Mouse (Mus musculus): ENCODE results near the gene Dhx36. TPM values are rescaled to one million over a fixed set of nuclear protein-coding genes. Genes with fewer than 3 reads are reported as not detected.

Dhx36 gene
- polyA plus RNA-seq, 1 experiment: 0.19 TPM

DNA sequence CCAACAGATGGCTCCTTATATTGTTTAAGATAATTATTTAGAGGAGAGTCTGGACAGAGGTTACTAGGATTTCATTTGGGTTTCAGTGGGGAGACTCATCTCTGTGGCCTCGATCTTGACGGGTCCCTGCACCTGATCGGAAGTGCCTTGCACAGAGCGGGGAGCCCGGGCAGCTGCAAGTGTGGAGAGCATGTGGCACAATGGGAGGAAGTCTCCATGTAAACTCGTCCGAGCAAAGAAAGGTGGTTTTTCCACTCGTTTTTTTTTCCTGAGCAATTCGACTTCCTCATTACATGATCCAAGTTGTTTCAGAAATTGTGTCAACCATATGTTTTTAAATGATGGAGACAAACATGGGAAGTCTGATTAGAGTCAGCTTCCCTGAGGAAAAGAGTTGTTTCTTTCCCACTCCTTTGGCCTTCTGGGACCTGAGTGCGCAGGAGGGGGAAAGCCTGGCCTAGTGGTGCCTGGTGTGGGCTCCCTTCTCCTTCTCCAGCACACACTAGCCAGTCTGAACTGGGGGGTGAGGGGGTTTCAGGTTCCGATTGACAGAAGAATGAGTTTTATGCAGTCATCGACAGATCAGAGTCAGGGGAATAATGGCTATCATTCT lies 63.1 kb downstream of the Dhx36 start:
- Histone ChIP-seq H3K36me3 (ENCODE audit: control insufficient read depth) (no peaks in the 10 kb centered on the region), H3K27me3 (ENCODE audit: control insufficient read depth) (no peaks in the 10 kb centered on the region), H3K9me3 (ENCODE audit: control insufficient read depth, low read length) (no peaks in the 10 kb centered on the region), H3K4me1 (ENCODE audit: control insufficient read depth) (no peaks in the 10 kb centered on the region), H3K4me3 (replicated peaks) (no peak overlapping the region)
- TF ChIP-seq TAL1 (IDR thresholded peaks at IDR 0.05; ENCODE audit: low read length) (no peak), GATA1 (IDR thresholded peaks at IDR 0.05; ENCODE audit: low read length) (no peak)

DNA sequence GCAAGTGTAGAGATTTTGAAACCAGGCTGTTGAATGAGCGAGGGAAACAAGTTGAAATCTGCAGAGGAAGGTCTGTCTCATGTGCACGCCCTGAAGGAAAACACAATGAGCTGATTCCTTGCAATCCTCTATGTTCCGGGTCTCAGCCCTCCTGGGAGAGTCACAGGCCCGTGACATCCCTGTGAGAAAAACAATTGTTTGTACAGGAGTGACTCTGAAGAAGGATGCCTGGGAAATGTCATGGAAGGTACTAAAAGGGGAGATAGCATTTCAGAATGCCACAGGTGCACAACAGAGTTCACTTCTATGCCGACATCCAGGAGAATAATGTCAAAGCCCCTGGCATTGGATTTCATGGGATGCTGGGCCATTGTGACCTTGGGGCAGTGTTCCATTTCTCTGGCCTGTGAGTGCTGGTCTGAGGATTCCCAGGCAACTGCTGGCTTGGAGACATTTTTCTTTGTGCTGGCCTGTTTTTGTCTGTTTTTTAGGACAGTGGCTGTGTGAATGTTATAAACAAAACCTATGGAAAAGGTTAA lies 66.3 kb downstream of the Dhx36 start:
- Histone ChIP-seq H3K4me3 (replicated peaks) (no peak overlapping the region), H3K4me1 (ENCODE audit: control insufficient read depth) (no peaks in the 10 kb centered on the region), H3K9me3 (ENCODE audit: control insufficient read depth, low read length) (no peaks in the 10 kb centered on the region)

DNA sequence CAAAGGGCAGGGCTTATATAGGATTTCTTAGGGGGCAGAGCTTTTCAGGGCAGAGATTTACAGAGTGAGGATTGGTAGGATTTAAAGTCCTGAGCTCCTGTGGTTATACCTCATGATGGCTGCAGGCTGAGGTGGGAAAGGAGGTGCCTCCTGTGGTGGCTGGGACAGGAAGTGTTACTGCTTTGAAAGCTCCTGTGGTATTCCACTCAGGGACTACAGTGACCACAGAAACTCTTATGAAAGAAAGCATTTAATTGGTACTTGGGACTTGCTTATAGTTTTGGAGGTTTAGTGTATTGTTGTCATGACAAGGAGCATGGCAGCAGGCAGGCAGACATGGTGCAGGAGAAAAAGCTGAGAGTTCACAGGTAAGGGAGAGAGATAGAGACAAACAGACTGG lies 70.9 kb downstream of the Dhx36 start:
- Histone ChIP-seq H3K36me3 (ENCODE audit: control insufficient read depth) (no peaks in the 10 kb centered on the region), H3K27me3 (ENCODE audit: control insufficient read depth) (no peaks in the 10 kb centered on the region), H3K4me3 (replicated peaks) (no peak overlapping the region), H3K4me1 (ENCODE audit: control insufficient read depth) (no peaks in the 10 kb centered on the region), H3K9me3 (ENCODE audit: control insufficient read depth, low read length) (no peaks in the 10 kb centered on the region)
- TF ChIP-seq TAL1 (IDR thresholded peaks at IDR 0.05; ENCODE audit: low read length) (no peak), GATA1 (IDR thresholded peaks at IDR 0.05; ENCODE audit: low read length) (no peak)

More for the DNA sequence above, 66.3 kb downstream of the Dhx36 start:
- Histone ChIP-seq H3K36me3 (ENCODE audit: control insufficient read depth) (no peaks in the 10 kb centered on the region), H3K27me3 (ENCODE audit: control insufficient read depth) (no peaks in the 10 kb centered on the region)
- no peak for TF ChIP-seq TAL1 (IDR thresholded peaks at IDR 0.05; ENCODE audit: low read length)
- TF ChIP-seq GATA1 (IDR thresholded peaks at IDR 0.05; ENCODE audit: low read length): no peak

DNA sequence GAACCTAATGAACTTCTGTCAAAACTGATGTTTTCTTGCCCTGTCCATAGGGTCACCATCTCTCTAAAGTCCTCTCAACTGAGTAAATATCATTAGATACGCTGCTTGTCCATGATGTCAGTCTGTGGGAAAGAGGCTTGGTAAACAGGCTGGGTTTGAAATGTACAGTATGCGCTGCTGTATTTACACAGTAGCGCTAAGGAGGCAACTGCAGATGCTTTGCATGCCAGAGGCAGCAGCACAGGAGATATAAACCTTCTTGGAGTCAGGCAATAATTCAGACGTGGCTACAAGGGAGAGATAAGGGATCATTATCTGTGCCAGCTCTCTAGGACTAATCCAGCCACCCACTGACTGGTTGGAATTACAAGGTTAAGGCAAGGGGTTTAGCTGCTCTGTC lies 73.1 kb downstream of the Dhx36 start:
- Histone ChIP-seq H3K36me3 (ENCODE audit: control insufficient read depth) (no peaks in the 10 kb centered on the region), H3K27me3 (ENCODE audit: control insufficient read depth) (no peaks in the 10 kb centered on the region), H3K4me1 (ENCODE audit: control insufficient read depth) (no peaks in the 10 kb centered on the region), H3K4me3 (replicated peaks) (no peak overlapping the region), H3K9me3 (ENCODE audit: control insufficient read depth, low read length) (no peaks in the 10 kb centered on the region)
- TF ChIP-seq TAL1 (IDR thresholded peaks at IDR 0.05; ENCODE audit: low read length) (no peak), GATA1 (IDR thresholded peaks at IDR 0.05; ENCODE audit: low read length) (no peak)

DNA sequence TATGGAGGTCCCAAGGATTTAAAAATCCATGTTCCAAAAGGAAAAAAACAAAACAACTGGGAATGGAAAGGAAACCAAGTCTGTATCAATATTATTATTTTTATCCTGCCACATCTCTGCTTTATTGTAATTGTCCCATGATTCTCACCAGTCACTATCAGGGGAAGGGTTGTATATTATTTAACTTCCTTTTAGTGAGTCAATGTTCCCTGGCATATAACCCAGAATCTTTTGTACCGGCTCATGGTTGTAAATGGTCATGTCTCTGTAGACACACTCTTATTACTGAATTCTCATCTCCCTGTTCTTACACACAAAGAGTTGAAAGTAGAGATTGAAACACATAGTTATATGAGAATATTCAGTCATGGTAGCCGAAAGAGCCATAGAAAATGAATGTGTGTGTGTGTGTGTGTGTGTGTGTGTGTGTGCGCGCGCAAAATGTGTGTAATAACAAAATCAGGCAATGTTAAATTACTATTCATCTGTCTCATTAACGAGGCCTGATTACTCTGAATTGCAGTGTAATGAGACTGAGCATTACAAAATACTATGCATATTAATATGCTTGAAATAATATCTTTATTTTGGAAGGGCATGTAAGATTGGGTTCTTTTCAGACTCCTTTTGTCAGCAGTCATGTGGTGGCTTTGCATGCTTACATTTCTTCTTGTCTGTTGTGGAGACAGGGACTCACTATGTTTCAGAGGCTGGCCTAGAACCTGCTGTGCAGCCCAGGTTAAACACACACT lies 88.2 kb downstream of the Dhx36 start:
- no peaks in the 10 kb centered on the region for H3K4me1 ChIP-seq (ENCODE audit: control insufficient read depth)
- no peaks in the 10 kb centered on the region for H3K36me3 ChIP-seq (ENCODE audit: control insufficient read depth)
- no peak overlapping the region for H3K4me3 ChIP-seq (replicated peaks)
- no peaks in the 10 kb centered on the region for H3K9me3 ChIP-seq (ENCODE audit: control insufficient read depth, low read length)
- TF ChIP-seq TAL1 (IDR thresholded peaks at IDR 0.05; ENCODE audit: low read length): no peak
- TF ChIP-seq GATA1 (IDR thresholded peaks at IDR 0.05; ENCODE audit: low read length): no peak
- H3K27me3 ChIP-seq (ENCODE audit: control insufficient read depth): no peaks in the 10 kb centered on the region

Other genes starting within 250 kb of the Dhx36 start
- 0.01 and 0.02 TPM in 2 replicates for gene Arhgef26, start 168.7 kb downstream of the Dhx36 start, polyA plus RNA-seq (2012)
- not detected in 2 replicates for gene Gpr149, start 98.1 kb upstream of the Dhx36 start, polyA plus RNA-seq (2012)

Data from erythroblast, embryonic 14.5 days (primary cell).